Mouse (Mus musculus): ENCODE data around the gene Frmd8.

Gene Frmd8

GRCm38 (mm10) chr19:5874969-5875480, at the start of gene Frmd8:
Gene Frmd8, minus strand, starts transcription at chr19:5875274.
- peak; percentile 95 for DNase-seq

- peak; percentile 95 for DNase-seq
Measured at GRCm38 (mm10) chr19:5924713-5925093, 49.6 kb upstream of the Frmd8 start, which contains the start of gene Cdc42ep2. Gene Cdc42ep2, minus strand, starts transcription at chr19:5924816.

- DNase-seq: peak; percentile 90
Measured at GRCm38 (mm10) chr19:5923990-5924712, 49.1 kb upstream of the Frmd8 start.

GRCm38 (mm10) chr19:5922963-5923362, 47.9 kb upstream of the Frmd8 start:
- DNase-seq: no peak

GRCm38 (mm10) chr19:5922119-5922942, 47.3 kb upstream of the Frmd8 start:
- DNase-seq: no peak

- no peak for DNase-seq
Measured at GRCm38 (mm10) chr19:5921715-5922114, 46.6 kb upstream of the Frmd8 start.

- DNase-seq: no peak
Measured at GRCm38 (mm10) chr19:5913007-5913719, 38.1 kb upstream of the Frmd8 start, which contains the start of gene Dpf2. Gene Dpf2, minus strand, starts transcription at chr19:5913010.

GRCm38 (mm10) chr19:5912103-5913006, 37.3 kb upstream of the Frmd8 start:
- DNase-seq: peak; percentile 99

GRCm38 (mm10) chr19:5911430-5912102, 36.5 kb upstream of the Frmd8 start:
- no peak for DNase-seq

- DNase-seq: no peak
Measured at GRCm38 (mm10) chr19:5910221-5910620, 35.1 kb upstream of the Frmd8 start.

GRCm38 (mm10) chr19:5907275-5907674, 32.2 kb upstream of the Frmd8 start:
- no peak for DNase-seq

- DNase-seq: peak; percentile 96
Measured at GRCm38 (mm10) chr19:5894002-5894678, 19.1 kb upstream of the Frmd8 start, which contains the start of gene Tigd3. Gene Tigd3, minus strand, starts transcription at chr19:5894149.

- DNase-seq: peak; percentile 49
Measured at GRCm38 (mm10) chr19:5893282-5894001, 18.4 kb upstream of the Frmd8 start.

- no peak for DNase-seq
Measured at GRCm38 (mm10) chr19:5892735-5893134, 17.7 kb upstream of the Frmd8 start.

GRCm38 (mm10) chr19:5892262-5892661, 17.2 kb upstream of the Frmd8 start:
- no peak for DNase-seq

- no peak for DNase-seq
Measured at GRCm38 (mm10) chr19:5891521-5892258, 16.6 kb upstream of the Frmd8 start.

- DNase-seq: no peak
Measured at GRCm38 (mm10) chr19:5889211-5889610, 14.1 kb upstream of the Frmd8 start.

GRCm38 (mm10) chr19:5887234-5887815, 12.3 kb upstream of the Frmd8 start:
- DNase-seq: no peak

GRCm38 (mm10) chr19:5885838-5886237, 10.8 kb upstream of the Frmd8 start:
- DNase-seq: no peak
